Mouse (Mus musculus) heart, embryonic 14.5 days (tissue): ENCODE results near the gene Gtf2h5. TPM values are rescaled to one million over a fixed set of nuclear protein-coding genes. Genes with fewer than 3 reads are reported as not detected.

Experiments
- ATAC-seq: fragments of 200-750 bp; cut with Nextera tagmentation; 2 replicates; pipeline ENCODE4 v1.8.0; 2017; ENCODE audit warnings: low read depth, moderate TSS enrichment; ENCODE audit not compliant: insufficient number of reproducible peaks, insufficient read depth, low FRiP score
- H3K27ac ChIP-seq, 2 experiments: fragments of 200-500 bp in 1 of 2; fragments of 300-500 bp in 1 of 2; sonication (generic) in 1 of 2; replicated peaks in 1 of 2; 2 replicates each; pipeline ENCODE4 v1.5.1; 2012 to 2014; ENCODE audit warnings: low read depth in 2 of 2, low read length in 2 of 2, control low read depth in 1 of 2, mild to moderate bottlenecking in 1 of 2, mixed read lengths in 1 of 2; ENCODE audit not compliant: control insufficient read depth in 1 of 2, insufficient read depth in 1 of 2
- H3K27me3 ChIP-seq: fragments of 300-500 bp; sonication (generic); 2 replicates; pipeline ENCODE4 v1.6.1; 2014; ENCODE audit warnings: mild to moderate bottlenecking, low read length, control low read depth; ENCODE audit not compliant: control insufficient read depth, insufficient read depth
- H3K36me3 ChIP-seq: fragments of 300-500 bp; sonication (generic); 2 replicates; pipeline ENCODE4 v1.6.1; 2014; ENCODE audit warnings: mild to moderate bottlenecking, control low read depth, low read length, mixed read lengths; ENCODE audit not compliant: control insufficient read depth, insufficient read depth
- H3K4me1 ChIP-seq, 2 experiments: fragments of 200-500 bp in 1 of 2; fragments of 300-500 bp in 1 of 2; sonication (generic) in 1 of 2; 2 replicates each; pipeline ENCODE4 v1.6.1; 2012 to 2014; ENCODE audit warnings: low read length in 2 of 2, control low read depth in 1 of 2, mixed read lengths in 1 of 2; ENCODE audit not compliant: control insufficient read depth in 2 of 2, insufficient read depth in 2 of 2
- H3K4me2 ChIP-seq: fragments of 300-500 bp; sonication (generic); 2 replicates; pipeline ENCODE4 v1.6.1; 2014; ENCODE audit warnings: mild to moderate bottlenecking, low read length
- H3K4me3 ChIP-seq, 2 experiments: fragments of 200-500 bp in 1 of 2; fragments of 300-500 bp in 1 of 2; sonication (generic) in 1 of 2; 2 replicates each; pipeline ENCODE4 v1.5.1; 2012 to 2014; ENCODE audit warnings: low read length in 2 of 2, mild to moderate bottlenecking in 2 of 2, control low read depth in 1 of 2, low read depth in 1 of 2, moderate library complexity in 1 of 2; ENCODE audit not compliant: control insufficient read depth in 1 of 2, insufficient read depth in 1 of 2
- H3K9ac ChIP-seq: fragments of 300-500 bp; sonication (generic); 2 replicates; pipeline ENCODE4 v1.6.1; 2014; ENCODE audit warnings: mild to moderate bottlenecking, low read length
- H3K9me3 ChIP-seq: fragments of 300-500 bp; sonication (generic); 2 replicates; pipeline ENCODE4 v1.6.1; 2016; ENCODE audit warnings: low read length, control low read depth; ENCODE audit not compliant: control insufficient read depth
- WGBS: fragments of 180-500 bp; shearing (Covaris S2); extraction: QIAGEN DNeasy Blood & Tissue Kit; methylation state at CpG from one replicate; pipeline ENCODE4 v1.1.7; 2014; 5-methylcytosine and 5-hydroxymethylcytosine counted together
- polyA plus RNA-seq: library from polyadenylated mRNA; unstranded; fragments of >200 nt; fragmentation: Nextera tagmentation; extraction: Ambion mirVana; gene quantifications from 2 replicates; pipeline ENCODE4 v1.2.1, GENCODE M21; 2014

Gene Gtf2h5
- polyA plus RNA-seq, 1 experiment from 2014 or later = 163 TPM

GRCm38 (mm10) chr17:6062793-6063192 is 16.8 kb upstream of the Gtf2h5 start:
- H3K4me3 ChIP-seq = no peak overlapping the region
- H3K9me3 ChIP-seq = 0 out of 2 replicates have a peak, but pooled peaks cover 3% of the 10 kb centered on the region
- H3K27me3 ChIP-seq = no peaks in the 10 kb centered on the region
- 52% methylated on average over 8 of the region's 8 CpGs for WGBS
- peaks cover 0 to 3% of the 10 kb centered on the region in 2 experiments; a peak in 1 of 4 replicates for H3K4me1 ChIP-seq
- peak; percentile 39; the same call in 1 of the 2 replicates for ATAC-seq
- peaks cover 27% of the 10 kb centered on the region for H3K36me3 ChIP-seq
- no peak overlapping the region for H3K9ac ChIP-seq
- no peak overlapping the region for H3K4me2 ChIP-seq
- 0 out of 4 replicates have a peak overlapping the region, but pooled peaks of 1 of the 2 experiments have one; percentile 2 for H3K27ac ChIP-seq

- Histone ChIP-seq H3K27me3 (no peaks in the 10 kb centered on the region), H3K9ac (no peak overlapping the region), H3K27ac (0 out of 4 replicates have a peak overlapping the region, but pooled peaks of 1 of the 2 experiments have one; percentile 2), H3K4me1 (peaks cover 0 to 3% of the 10 kb centered on the region in 2 experiments; a peak in 1 of 4 replicates), H3K9me3 (0 out of 2 replicates have a peak, but pooled peaks cover 3% of the 10 kb centered on the region), H3K36me3 (peaks cover 27% of the 10 kb centered on the region), H3K4me3 (no peak overlapping the region), H3K4me2 (no peak overlapping the region)
- 81% methylated on average over 5 of the region's 5 CpGs for WGBS
- ATAC-seq = no peak
These were observed 16.1 kb upstream of the Gtf2h5 start for GRCm38 (mm10) chr17:6063532-6063931.

GRCm38 (mm10) chr17:6066021-6066420 is 13.6 kb upstream of the Gtf2h5 start:
- H3K27me3 ChIP-seq = no peaks in the 10 kb centered on the region
- no peak overlapping the region for H3K27ac ChIP-seq
- peaks cover 0 to 3% of the 10 kb centered on the region in 2 experiments; a peak in 1 of 4 replicates for H3K4me1 ChIP-seq
- no peak for ATAC-seq
- H3K9me3 ChIP-seq = 0 out of 2 replicates have a peak, but pooled peaks cover 3% of the 10 kb centered on the region
- H3K4me2 ChIP-seq = no peak overlapping the region
- WGBS = 74% methylated on average over 2 of the region's 2 CpGs
- H3K9ac ChIP-seq = no peak overlapping the region
- peaks cover 43% of the 10 kb centered on the region for H3K36me3 ChIP-seq
- H3K4me3 ChIP-seq = no peak overlapping the region

GRCm38 (mm10) chr17:6067613-6068012 is 12.0 kb upstream of the Gtf2h5 start:
- 77% methylated on average over 7 of the region's 7 CpGs for WGBS
- Histone ChIP-seq H3K4me3 (no peak overlapping the region), H3K4me1 (peaks cover 0 to 3% of the 10 kb centered on the region in 2 experiments; a peak in 1 of 4 replicates), H3K4me2 (no peak overlapping the region), H3K9ac (no peak overlapping the region), H3K27me3 (no peaks in the 10 kb centered on the region), H3K27ac (no peak overlapping the region), H3K36me3 (peaks cover 53% of the 10 kb centered on the region), H3K9me3 (0 out of 2 replicates have a peak, but pooled peaks cover 3% of the 10 kb centered on the region)
- ATAC-seq = no peak

GRCm38 (mm10) chr17:6069866-6070265 is 9.7 kb upstream of the Gtf2h5 start:
- peaks cover 55% of the 10 kb centered on the region for H3K36me3 ChIP-seq
- 89% methylated on average over 6 of the region's 6 CpGs for WGBS
- no peak overlapping the region for H3K4me2 ChIP-seq
- no peaks in the 10 kb centered on the region for H3K4me1 ChIP-seq
- no peak overlapping the region for H3K9ac ChIP-seq
- no peaks in the 10 kb centered on the region for H3K27me3 ChIP-seq
- H3K9me3 ChIP-seq = 0 out of 2 replicates have a peak, but pooled peaks cover 3% of the 10 kb centered on the region
- no peak overlapping the region for H3K27ac ChIP-seq
- no peak; the same call in 1 of the 2 replicates for ATAC-seq
- H3K4me3 ChIP-seq = no peak overlapping the region

GRCm38 (mm10) chr17:6073405-6073804 is 6.2 kb upstream of the Gtf2h5 start:
- Histone ChIP-seq H3K9ac (no peak overlapping the region), H3K9me3 (no peaks in the 10 kb centered on the region), H3K36me3 (peaks cover 39% of the 10 kb centered on the region), H3K27me3 (no peaks in the 10 kb centered on the region), H3K27ac (no peak overlapping the region), H3K4me2 (no peak overlapping the region), H3K4me1 (peaks cover 0 to under 1% of the 10 kb centered on the region in 2 experiments; a peak in 1 of 4 replicates), H3K4me3 (no peak overlapping the region)
- WGBS = 76% methylated on average over 7 of the region's 7 CpGs
- ATAC-seq = no peak

- 79% methylated on average over 5 of the region's 5 CpGs for WGBS
- Histone ChIP-seq H3K36me3 (peaks cover 50% of the 10 kb centered on the region), H3K4me1 (peaks cover 2 to 11% of the 10 kb centered on the region in 2 experiments), H3K4me3 (no peak overlapping the region), H3K4me2 (no peak overlapping the region), H3K9ac (no peak overlapping the region), H3K27me3 (no peaks in the 10 kb centered on the region), H3K9me3 (no peaks in the 10 kb centered on the region), H3K27ac (no peak overlapping the region)
- no peak for ATAC-seq
These were observed 3.8 kb downstream of the Gtf2h5 start for GRCm38 (mm10) chr17:6083323-6083890.
